Mouse (Mus musculus): ENCODE data around the gene Gm19935. TPM values are rescaled to one million over a fixed set of nuclear protein-coding genes. Genes with fewer than 3 reads are reported as not detected.

Gene Gm19935
- polyA plus RNA-seq, 2 experiments, result not detected

- H3K4me3 ChIP-seq (replicated peaks; ENCODE audit: low read length), result no peak overlapping the region
- H3K4me1 ChIP-seq (ENCODE audit: control insufficient read depth, insufficient read depth, low read length), result peaks cover 31% of the 10 kb centered on the region
- DNase-seq (ENCODE audit: low spot score) (no peak), ATAC-seq (ENCODE audit: low FRiP score, low read depth) (no peak)
- no peaks in the 10 kb centered on the region for H3K9me3 ChIP-seq (ENCODE audit: control insufficient read depth, low read length)
- WGBS, result 87% methylated on average over 3 of the region's 3 CpGs
- TF ChIP-seq POLR2A (IDR thresholded peaks at IDR 0.05; ENCODE audit: borderline replicate concordance, extremely low read depth, insufficient read depth, insufficient read length), result no peak
- H3K27me3 ChIP-seq (ENCODE audit: control insufficient read depth, insufficient read depth, low read length), result no peaks in the 10 kb centered on the region
- 0 out of 2 replicates have a peak, but pooled peaks cover 7% of the 10 kb centered on the region for H3K36me3 ChIP-seq (ENCODE audit: control insufficient read depth, insufficient read depth, low read length)
- no peak overlapping the region for H3K4me2 ChIP-seq (replicated peaks; ENCODE audit: low read depth, low read length, severe bottlenecking)
- no peak overlapping the region for H3K27ac ChIP-seq (replicated peaks; ENCODE audit: low read depth, low read length)
- H3K9ac ChIP-seq (ENCODE audit: low read depth, low read length, severe bottlenecking), result no peak overlapping the region
Observed at GRCm38 (mm10) chr8:90856171-90856570, 39.0 kb upstream of the Gm19935 start.

- peaks cover 28% of the 10 kb centered on the region for H3K4me1 ChIP-seq (ENCODE audit: control insufficient read depth, insufficient read depth, low read length)
- DNase-seq (ENCODE audit: low spot score) (peak; percentile 68), ATAC-seq (ENCODE audit: low FRiP score, low read depth) (peak; percentile 85)
- H3K27me3 ChIP-seq (ENCODE audit: control insufficient read depth, insufficient read depth, low read length), result no peaks in the 10 kb centered on the region
- peak overlapping the region; percentile 36; the same call in 1 of the 2 replicates for H3K9ac ChIP-seq (ENCODE audit: low read depth, low read length, severe bottlenecking)
- peaks cover 14% of the 10 kb centered on the region; the same call in 1 of the 2 replicates for H3K36me3 ChIP-seq (ENCODE audit: control insufficient read depth, insufficient read depth, low read length)
- peak overlapping the region; percentile 26 for H3K4me2 ChIP-seq (replicated peaks; ENCODE audit: low read depth, low read length, severe bottlenecking)
- WGBS, result 21% methylated on average over 10 of the region's 10 CpGs
- TF ChIP-seq POLR2A (IDR thresholded peaks at IDR 0.05; ENCODE audit: borderline replicate concordance, extremely low read depth, insufficient read depth, insufficient read length), result no peak
- H3K4me3 ChIP-seq (replicated peaks; ENCODE audit: low read length), result no peak overlapping the region
- H3K27ac ChIP-seq (replicated peaks; ENCODE audit: low read depth, low read length), result peak overlapping the region; percentile 80
- H3K9me3 ChIP-seq (ENCODE audit: control insufficient read depth, low read length), result no peaks in the 10 kb centered on the region
Observed at GRCm38 (mm10) chr8:90854671-90855161, 37.5 kb upstream of the Gm19935 start.

GRCm38 (mm10) chr8:90853971-90854670 is 36.9 kb upstream of the Gm19935 start:
- ATAC-seq (ENCODE audit: low FRiP score, low read depth), result no peak
- TF ChIP-seq POLR2A (IDR thresholded peaks at IDR 0.05; ENCODE audit: borderline replicate concordance, extremely low read depth, insufficient read depth, insufficient read length), result no peak
- Histone ChIP-seq H3K4me1 (ENCODE audit: control insufficient read depth, insufficient read depth, low read length) (peaks cover 24% of the 10 kb centered on the region), H3K36me3 (ENCODE audit: control insufficient read depth, insufficient read depth, low read length) (peaks cover 14% of the 10 kb centered on the region; the same call in 1 of the 2 replicates), H3K9me3 (ENCODE audit: control insufficient read depth, low read length) (no peaks in the 10 kb centered on the region), H3K27ac (replicated peaks; ENCODE audit: low read depth, low read length) (peak overlapping the region; percentile 80), H3K9ac (ENCODE audit: low read depth, low read length, severe bottlenecking) (peak overlapping the region; percentile 36; the same call in 1 of the 2 replicates), H3K4me3 (replicated peaks; ENCODE audit: low read length) (no peak overlapping the region), H3K4me2 (replicated peaks; ENCODE audit: low read depth, low read length, severe bottlenecking) (peak overlapping the region; percentile 26; the same call in 1 of the 2 replicates), H3K27me3 (ENCODE audit: control insufficient read depth, insufficient read depth, low read length) (no peaks in the 10 kb centered on the region)
- DNase-seq (ENCODE audit: low spot score), result no peak
- 68% methylated on average over 9 of the region's 9 CpGs for WGBS

DNA sequence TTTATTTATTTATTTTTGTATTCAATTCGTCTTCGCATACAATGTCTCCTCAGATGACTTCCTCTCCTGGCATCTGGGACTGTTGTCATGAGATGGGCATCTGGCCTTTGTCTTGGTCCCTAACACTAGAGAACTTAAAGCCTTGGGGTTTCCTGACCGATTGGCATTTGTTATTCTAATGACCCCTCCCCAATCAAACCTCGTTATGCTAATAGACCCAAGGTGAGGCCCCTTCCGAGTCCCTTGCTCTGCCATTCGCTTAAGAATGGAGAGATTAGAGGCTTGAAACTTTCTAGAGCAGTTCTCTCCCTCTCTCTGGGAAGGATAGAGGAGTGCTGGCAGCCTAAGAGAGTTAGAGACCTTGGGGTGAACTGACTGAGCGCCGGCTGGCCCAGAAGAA is 34.4 kb upstream of the Gm19935 start:
- no peak for ATAC-seq (ENCODE audit: low FRiP score, low read depth)
- 50% methylated on average over 8 of the region's 8 CpGs for WGBS
- Histone ChIP-seq H3K9me3 (ENCODE audit: control insufficient read depth, low read length) (no peaks in the 10 kb centered on the region), H3K27ac (replicated peaks; ENCODE audit: low read depth, low read length) (no peak overlapping the region), H3K4me2 (replicated peaks; ENCODE audit: low read depth, low read length, severe bottlenecking) (no peak overlapping the region), H3K4me1 (ENCODE audit: control insufficient read depth, insufficient read depth, low read length) (peaks cover 22% of the 10 kb centered on the region), H3K4me3 (replicated peaks; ENCODE audit: low read length) (no peak overlapping the region), H3K27me3 (ENCODE audit: control insufficient read depth, insufficient read depth, low read length) (no peaks in the 10 kb centered on the region), H3K36me3 (ENCODE audit: control insufficient read depth, insufficient read depth, low read length) (peaks cover 14% of the 10 kb centered on the region; the same call in 1 of the 2 replicates), H3K9ac (ENCODE audit: low read depth, low read length, severe bottlenecking) (no peak overlapping the region)
- no peak for TF ChIP-seq POLR2A (IDR thresholded peaks at IDR 0.05; ENCODE audit: borderline replicate concordance, extremely low read depth, insufficient read depth, insufficient read length)
- DNase-seq (ENCODE audit: low spot score), result no peak

- no peak overlapping the region for H3K27ac ChIP-seq (replicated peaks; ENCODE audit: low read depth, low read length)
- TF ChIP-seq POLR2A (IDR thresholded peaks at IDR 0.05; ENCODE audit: borderline replicate concordance, extremely low read depth, insufficient read depth, insufficient read length), result no peak
- peaks cover 12% of the 10 kb centered on the region for H3K4me1 ChIP-seq (ENCODE audit: control insufficient read depth, insufficient read depth, low read length)
- no peak overlapping the region for H3K4me3 ChIP-seq (replicated peaks; ENCODE audit: low read length)
- H3K9me3 ChIP-seq (ENCODE audit: control insufficient read depth, low read length), result no peaks in the 10 kb centered on the region
- DNase-seq (ENCODE audit: low spot score), result no peak
- peaks cover 14% of the 10 kb centered on the region; the same call in 1 of the 2 replicates for H3K36me3 ChIP-seq (ENCODE audit: control insufficient read depth, insufficient read depth, low read length)
- no peak overlapping the region for H3K4me2 ChIP-seq (replicated peaks; ENCODE audit: low read depth, low read length, severe bottlenecking)
- ATAC-seq (ENCODE audit: low FRiP score, low read depth), result no peak
- H3K27me3 ChIP-seq (ENCODE audit: control insufficient read depth, insufficient read depth, low read length), result no peaks in the 10 kb centered on the region
- WGBS, result 60% methylated on average over 11 of the region's 11 CpGs
- H3K9ac ChIP-seq (ENCODE audit: low read depth, low read length, severe bottlenecking), result no peak overlapping the region
Observed at GRCm38 (mm10) chr8:90849462-90850050, 32.4 kb upstream of the Gm19935 start.

Measured in limb, embryonic 14.5 days (tissue).